In the genomic region with DNA sequence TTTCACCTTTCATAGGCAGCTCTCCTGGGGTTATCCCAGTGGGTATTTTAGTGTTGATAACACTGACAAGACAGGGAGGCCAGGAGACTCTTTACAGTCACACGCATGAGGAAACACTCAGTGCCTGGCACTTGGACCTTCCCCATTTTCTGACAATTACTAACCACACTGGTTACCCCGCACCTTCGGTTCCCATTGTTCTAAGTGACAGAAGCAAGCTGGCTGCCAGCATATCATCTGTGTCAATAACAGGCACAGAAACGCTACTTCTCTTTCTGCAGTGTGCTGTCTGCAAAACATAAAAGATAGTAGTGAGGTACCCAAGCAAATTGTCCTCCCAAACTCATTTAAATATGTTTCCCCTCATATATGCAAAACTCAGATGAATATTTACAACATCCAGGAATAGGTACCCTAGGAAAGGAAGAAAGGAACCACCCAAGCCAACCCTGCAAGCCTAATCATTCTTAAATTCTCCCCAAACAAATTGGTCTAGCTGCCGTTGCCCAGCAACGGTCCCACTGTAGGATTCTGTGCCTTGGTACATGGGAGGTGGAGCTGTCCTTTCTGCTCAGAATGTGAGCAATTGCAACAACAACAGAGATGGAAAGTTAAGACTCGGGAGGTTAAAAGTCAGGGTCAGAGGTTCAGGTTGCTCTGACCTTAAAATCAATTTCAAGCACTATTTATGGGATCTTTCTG, we compare ENCODE assay signal across 10 mouse cellular contexts.
A peak's percentile ranks its signal among the peaks of the same experiment; 100 is the strongest.
DNase-seq lines count a peak whose midpoint lies in the region; ATAC-seq and TF ChIP-seq lines count a peak whose summit lies in the region.
"Had no signal": no experiment of that assay in that cellular context is flagged by ENCODE, and none has a peak within 500 bp of the region (broad histone marks: within the 10 kb centered on the region; RNA-seq: fewer than 3 reads in every experiment).

No protein-coding gene starts in this region.

- peak overlapping the region; percentile 38 for H3K27ac ChIP-seq in forebrain, embryonic 12.5 days
- no peak overlapping the region for H3K27ac ChIP-seq in hindbrain, postnatal 0 days
- H3K27ac ChIP-seq in midbrain, embryonic 13.5 days: peak overlapping the region; percentile 37; the same call in 1 of the 2 replicates
- no peak overlapping the region for H3K27ac ChIP-seq in lung, postnatal 0 days (ENCODE audit: low read length)

- TF ChIP-seq CTCF in brain, embryonic 14.5 days (IDR thresholded peaks at IDR 0.05; ENCODE audit: borderline replicate concordance, extremely low read depth, insufficient read depth, insufficient read length): no peak
- TF ChIP-seq CTCF in hindbrain, postnatal 0 days (IDR thresholded peaks at IDR 0.05; ENCODE audit: low read depth): no peak
- TF ChIP-seq CTCF in lung, postnatal 0 days (IDR thresholded peaks at IDR 0.05): no peak

- no peak for TF ChIP-seq POLR2A in brain, embryonic 14.5 days (IDR thresholded peaks at IDR 0.05; ENCODE audit: borderline replicate concordance, extremely low read depth, insufficient read depth, insufficient read length, poor library complexity, severe bottlenecking)

- H3K9ac ChIP-seq in forebrain, embryonic 12.5 days: no peak overlapping the region
- no peak overlapping the region for H3K9ac ChIP-seq in hindbrain, postnatal 0 days (replicated peaks; ENCODE audit: low read length)
- no peak overlapping the region for H3K9ac ChIP-seq in midbrain, embryonic 13.5 days (replicated peaks)
- no peak overlapping the region for H3K9ac ChIP-seq in lung, postnatal 0 days (replicated peaks; ENCODE audit: low read depth)

- no peaks in the 10 kb centered on the region for H3K27me3 ChIP-seq in forebrain, embryonic 12.5 days
- H3K27me3 ChIP-seq in hindbrain, postnatal 0 days (ENCODE audit: insufficient read depth, low read length): no peaks in the 10 kb centered on the region
- H3K27me3 ChIP-seq in midbrain, embryonic 13.5 days: no peaks in the 10 kb centered on the region
- H3K27me3 ChIP-seq in lung, postnatal 0 days (replicated peaks; ENCODE audit: insufficient read depth, low read length): no peaks in the 10 kb centered on the region

- no peak overlapping the region for H3K4me3 ChIP-seq in forebrain, embryonic 12.5 days (replicated peaks)
- no peak overlapping the region for H3K4me3 ChIP-seq in hindbrain, postnatal 0 days (ENCODE audit: low read length)
- H3K4me3 ChIP-seq in midbrain, embryonic 13.5 days (replicated peaks): no peak overlapping the region
- H3K4me3 ChIP-seq in lung, postnatal 0 days (ENCODE audit: low read depth, low read length): no peak overlapping the region

- no peaks in the 10 kb centered on the region for H3K36me3 ChIP-seq in forebrain, embryonic 12.5 days (replicated peaks)
- H3K36me3 ChIP-seq in hindbrain, postnatal 0 days (ENCODE audit: insufficient read depth, low read length): no peaks in the 10 kb centered on the region
- H3K36me3 ChIP-seq in midbrain, embryonic 13.5 days: no peaks in the 10 kb centered on the region
- no peaks in the 10 kb centered on the region for H3K36me3 ChIP-seq in lung, postnatal 0 days (ENCODE audit: insufficient read depth, low read length)

- no peak overlapping the region for H3K4me2 ChIP-seq in forebrain, embryonic 12.5 days
- H3K4me2 ChIP-seq in hindbrain, postnatal 0 days (ENCODE audit: low read depth, low read length): no peak overlapping the region
- H3K4me2 ChIP-seq in midbrain, embryonic 13.5 days (replicated peaks): no peak overlapping the region
- no peak overlapping the region for H3K4me2 ChIP-seq in lung, postnatal 0 days (replicated peaks; ENCODE audit: low read depth, low read length)

- H3K9me3 ChIP-seq in forebrain, embryonic 12.5 days: no peaks in the 10 kb centered on the region
- H3K9me3 ChIP-seq in hindbrain, postnatal 0 days (ENCODE audit: low read length): no peaks in the 10 kb centered on the region
- no peaks in the 10 kb centered on the region for H3K9me3 ChIP-seq in midbrain, embryonic 13.5 days
- H3K9me3 ChIP-seq in lung, postnatal 0 days (ENCODE audit: low read length): no peaks in the 10 kb centered on the region

- no peak for TF ChIP-seq EP300 in lung, postnatal 0 days (IDR thresholded peaks at IDR 0.05)

- H3K4me1 ChIP-seq in forebrain, embryonic 12.5 days: peaks cover 16% of the 10 kb centered on the region
- H3K4me1 ChIP-seq in hindbrain, postnatal 0 days (ENCODE audit: insufficient read depth, low read length): peaks cover 5% of the 10 kb centered on the region; the same call in 1 of the 2 replicates
- peaks cover 16% of the 10 kb centered on the region for H3K4me1 ChIP-seq in midbrain, embryonic 13.5 days (replicated peaks)
- no peaks in the 10 kb centered on the region for H3K4me1 ChIP-seq in lung, postnatal 0 days (ENCODE audit: insufficient read depth, low read depth, low read length)

- 34% methylated on average over 7 of the region's 7 CpGs for WGBS in forebrain, embryonic 12.5 days
- 7% methylated on average over 7 of the region's 7 CpGs for WGBS in hindbrain, postnatal 0 days
- WGBS in midbrain, embryonic 13.5 days: 27% methylated on average over 7 of the region's 7 CpGs
- WGBS in lung, postnatal 0 days: 41% methylated on average over 7 of the region's 7 CpGs

- DNase-seq in brain, embryonic 14.5 days (ENCODE audit: low read depth): peak; percentile 85
- DNase-seq in hindbrain, postnatal 0 days (ENCODE audit: low spot score): peak; percentile 59
- DNase-seq in lung, postnatal 0 days (ENCODE audit: low spot score): no peak
- DNase-seq in B cell, adult 2 months: no peak
- no peak for DNase-seq in thymus, postnatal 25 days
- DNase-seq: cerebellum, adult 11 months; gastrocnemius, postnatal 14 days had no signal

- peak; percentile 59; the same call in 1 of the 2 replicates for ATAC-seq in forebrain, embryonic 12.5 days (ENCODE audit: low FRiP score)
- ATAC-seq in hindbrain, postnatal 0 days: no peak
- ATAC-seq in midbrain, embryonic 13.5 days: 0 out of 2 replicates have a peak, but pooled peaks have one; percentile 66
- ATAC-seq in lung, postnatal 0 days: no peak
- no peak for ATAC-seq in inflammation-experienced regulatory T-cells, adult 6 months

Comparison
In these comparisons a context has a peak if more than half of its experiments do, and no peak if none do; other contexts are left out.
1. DNase-seq: peak in brain, embryonic 14.5 days (single experiment) and hindbrain, postnatal 0 days (single experiment); none in lung, postnatal 0 days (single experiment), B cell, adult 2 months (0 of 2) and thymus, postnatal 25 days (single experiment).
2. ATAC-seq: peak in forebrain, embryonic 12.5 days (single experiment) and midbrain, embryonic 13.5 days (single experiment); none in hindbrain, postnatal 0 days (single experiment), lung, postnatal 0 days (single experiment) and inflammation-experienced regulatory T-cells, adult 6 months (single experiment).
3. H3K27ac ChIP-seq: peak in forebrain, embryonic 12.5 days (single experiment) and midbrain, embryonic 13.5 days (single experiment); none in hindbrain, postnatal 0 days (single experiment) and lung, postnatal 0 days (single experiment).